In genomic region chr1:133089415-133089814, GRCm38 (mm10) we compare ENCODE assay signal across 21 mouse cellular contexts.
"Had no signal": no experiment of that assay in that cellular context is flagged by ENCODE, and none has a peak within 500 bp of the region (broad histone marks: within the 10 kb centered on the region; RNA-seq: fewer than 3 reads in every experiment).

No protein-coding gene starts in this region.

- H3K36me3 ChIP-seq: lung, embryonic 15.5 days had no signal

- H3K27me3 ChIP-seq: limb, embryonic 12.5 days; limb, embryonic 15.5 days; lung, embryonic 15.5 days; midbrain, embryonic 12.5 days; midbrain, embryonic 15.5 days; neural tube, embryonic 13.5 days had no signal

- H3K4me3 ChIP-seq: limb, embryonic 12.5 days; limb, embryonic 15.5 days; lung, embryonic 15.5 days; midbrain, embryonic 12.5 days; midbrain, embryonic 15.5 days; neural tube, embryonic 13.5 days had no signal

- H3K27ac ChIP-seq: limb, embryonic 12.5 days; limb, embryonic 15.5 days; liver, embryonic 14.5 days; midbrain, embryonic 12.5 days; midbrain, embryonic 15.5 days; neural tube, embryonic 13.5 days had no signal

- H3K4me2 ChIP-seq: limb, embryonic 12.5 days; limb, embryonic 15.5 days; liver, embryonic 11.5 days; lung, embryonic 15.5 days; midbrain, embryonic 12.5 days; midbrain, embryonic 15.5 days; neural tube, embryonic 13.5 days had no signal

- H3K4me1 ChIP-seq: midbrain, embryonic 15.5 days had no signal

- ATAC-seq: intestine, embryonic 16.5 days; liver, postnatal 0 days; midbrain, embryonic 15.5 days had no signal

- H3K9ac ChIP-seq: limb, embryonic 12.5 days; limb, embryonic 15.5 days; liver, embryonic 14.5 days; liver, postnatal 0 days; lung, embryonic 15.5 days; midbrain, embryonic 12.5 days; midbrain, embryonic 15.5 days; neural tube, embryonic 13.5 days had no signal

- H3K9me3 ChIP-seq: limb, embryonic 12.5 days; limb, embryonic 15.5 days; lung, embryonic 15.5 days; midbrain, embryonic 12.5 days; midbrain, embryonic 15.5 days; neural tube, embryonic 13.5 days had no signal

- DNase-seq: kidney, adult 18-20 months; kidney, adult 9 months; kidney, postnatal 14 days; kidney, postnatal 4 days; left cerebral cortex, postnatal 4 days; liver, postnatal 0 days; retina, postnatal 1 day; right cerebral cortex, postnatal 14 days; right cerebral cortex, postnatal 4 days; thymus, adult 2 months; thymus, postnatal 14 days; thymus, postnatal 4 days had no signal
